Mouse (Mus musculus) WW6 (cell line): Measurements from ENCODE around the gene Tbk1.
A peak's percentile ranks its signal among the peaks of the same experiment; 100 is the strongest.

Experiments used
- DNase-seq: peaks from one replicate; pipeline ENCODE4 v3.0.0-alpha.2; 2013; ENCODE audit warnings: low read depth, low spot score

Gene Tbk1

DNA sequence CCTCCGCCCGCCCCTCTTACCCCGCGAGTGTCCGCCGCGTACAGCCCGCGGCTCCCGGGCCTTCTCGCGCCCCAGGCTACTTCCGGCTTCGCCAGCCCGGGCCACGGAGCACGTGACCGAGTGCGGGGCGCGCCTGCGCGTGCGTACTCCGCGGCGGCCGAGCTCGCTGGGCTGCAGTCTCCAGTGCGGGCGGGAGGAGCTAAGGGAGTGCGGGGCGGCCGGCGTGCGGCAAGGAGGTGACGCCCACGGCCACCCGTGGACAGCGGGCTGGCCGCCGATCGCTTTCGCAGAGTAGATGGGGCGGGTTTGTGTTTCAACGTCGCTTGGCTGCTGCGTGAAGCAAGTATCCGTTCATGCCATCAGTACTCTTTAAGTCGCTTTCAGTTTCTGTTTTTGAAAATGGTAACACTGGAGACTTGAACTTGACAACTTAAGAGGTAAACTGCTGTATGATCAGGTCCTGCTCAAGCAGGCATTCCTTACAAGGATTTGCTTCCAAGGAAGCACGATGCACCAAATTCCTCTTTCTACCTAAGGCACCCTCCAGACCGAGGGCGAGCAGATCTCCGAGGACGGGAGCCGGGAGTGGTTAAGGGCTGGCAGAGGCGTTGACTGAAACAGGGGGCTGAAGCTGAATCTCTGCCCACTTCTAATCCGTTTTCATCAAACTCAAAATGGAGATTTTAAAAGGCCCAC is at the start of gene Tbk1:
Tbk1 (minus strand) TSS at position 113 of the 696 bp plus-strand sequence.
- DNase-seq: peak; percentile 71

DNA sequence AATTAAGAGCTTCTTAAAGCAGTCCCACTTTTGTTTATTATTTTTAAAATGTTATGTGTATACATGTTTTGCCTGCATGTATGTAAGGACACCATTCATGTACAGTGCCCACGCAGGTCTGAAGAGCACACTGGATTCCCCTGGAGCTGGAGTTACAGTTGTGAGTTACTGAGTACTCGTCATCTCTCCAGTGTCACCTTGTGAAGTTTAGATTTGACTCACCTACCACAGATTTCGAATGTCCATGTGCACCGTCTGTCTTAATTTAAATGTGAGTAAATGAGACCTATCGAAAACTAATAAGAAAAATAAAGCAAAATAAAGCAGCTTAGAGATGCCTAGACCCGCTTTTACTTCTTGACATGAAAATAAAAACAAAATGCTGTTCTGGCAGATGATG is 49.7 kb upstream of the Tbk1 start:
- no peak for DNase-seq

DNA sequence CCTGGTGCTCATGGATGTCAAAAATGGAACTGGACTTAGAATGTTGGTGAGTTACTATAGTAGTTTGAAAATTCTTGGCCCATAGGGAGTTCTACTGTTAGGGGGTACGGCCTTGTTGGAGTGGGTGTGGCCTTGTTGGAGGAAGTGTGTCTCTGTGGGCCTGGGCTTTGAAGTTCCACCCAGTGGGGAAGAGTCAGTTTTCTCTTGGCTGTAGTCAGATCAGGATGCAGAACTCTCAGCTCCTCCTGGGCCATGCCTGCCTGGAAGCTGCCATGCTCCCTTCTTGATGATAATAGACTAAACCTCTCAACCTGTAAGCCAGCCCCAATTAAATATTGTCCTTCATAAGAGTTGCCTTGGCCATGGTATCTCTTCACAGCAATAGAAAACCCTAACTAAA is 47.6 kb upstream of the Tbk1 start:
- no peak for DNase-seq

DNA sequence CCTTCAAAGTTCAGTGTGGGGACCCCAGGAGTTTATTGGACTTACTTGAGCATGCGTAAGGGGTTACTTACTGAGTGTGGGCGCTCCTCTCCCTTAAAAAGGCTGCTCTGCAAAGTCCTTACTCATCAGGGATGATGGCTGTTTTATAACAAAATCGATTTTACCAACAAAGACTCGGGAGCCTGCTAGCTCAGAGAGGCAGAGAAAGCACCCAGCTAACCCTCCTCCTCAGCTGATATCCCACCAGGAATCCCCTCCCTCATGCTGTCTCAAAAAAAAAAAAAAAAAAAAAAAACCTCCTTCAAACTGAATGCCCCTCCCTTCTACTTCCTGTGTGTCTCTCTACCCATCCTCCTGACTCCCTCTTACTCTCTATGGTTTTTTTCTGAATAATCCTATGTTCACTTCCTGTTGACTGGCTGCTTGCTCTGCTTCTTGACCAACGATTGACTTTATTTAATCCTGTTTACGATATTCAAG is 42.0 kb upstream of the Tbk1 start:
- no peak for DNase-seq

DNA sequence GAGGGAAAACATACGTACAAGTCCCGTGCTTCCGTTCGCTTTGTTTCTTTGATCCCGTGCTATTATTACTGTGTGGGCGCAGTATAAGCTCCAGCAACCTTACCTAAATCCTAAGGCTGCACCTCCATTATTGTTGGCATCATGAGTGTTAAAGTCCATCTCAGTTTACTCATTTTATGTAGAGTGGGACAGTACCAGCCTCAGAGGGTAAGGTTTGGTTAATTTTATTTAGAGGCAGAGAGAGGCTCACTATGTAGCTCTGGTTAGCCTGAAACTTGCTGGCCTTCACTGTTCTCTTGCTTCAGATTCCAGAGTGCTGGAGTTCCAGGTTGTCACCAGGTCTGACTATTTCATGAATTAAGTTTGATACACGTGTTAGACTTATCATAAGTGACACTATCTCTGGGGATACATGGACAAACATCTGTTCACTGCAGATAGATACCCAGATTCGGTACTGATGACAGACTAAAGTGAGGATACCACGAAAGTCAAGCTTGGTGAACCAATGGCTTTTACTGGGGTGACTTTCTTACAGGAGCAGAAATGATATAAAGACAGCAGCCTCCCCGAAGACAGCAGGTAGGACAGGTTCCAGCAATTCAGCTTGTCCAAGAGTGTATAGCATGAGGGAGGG is 40.7 kb upstream of the Tbk1 start:
- no peak for DNase-seq

DNA sequence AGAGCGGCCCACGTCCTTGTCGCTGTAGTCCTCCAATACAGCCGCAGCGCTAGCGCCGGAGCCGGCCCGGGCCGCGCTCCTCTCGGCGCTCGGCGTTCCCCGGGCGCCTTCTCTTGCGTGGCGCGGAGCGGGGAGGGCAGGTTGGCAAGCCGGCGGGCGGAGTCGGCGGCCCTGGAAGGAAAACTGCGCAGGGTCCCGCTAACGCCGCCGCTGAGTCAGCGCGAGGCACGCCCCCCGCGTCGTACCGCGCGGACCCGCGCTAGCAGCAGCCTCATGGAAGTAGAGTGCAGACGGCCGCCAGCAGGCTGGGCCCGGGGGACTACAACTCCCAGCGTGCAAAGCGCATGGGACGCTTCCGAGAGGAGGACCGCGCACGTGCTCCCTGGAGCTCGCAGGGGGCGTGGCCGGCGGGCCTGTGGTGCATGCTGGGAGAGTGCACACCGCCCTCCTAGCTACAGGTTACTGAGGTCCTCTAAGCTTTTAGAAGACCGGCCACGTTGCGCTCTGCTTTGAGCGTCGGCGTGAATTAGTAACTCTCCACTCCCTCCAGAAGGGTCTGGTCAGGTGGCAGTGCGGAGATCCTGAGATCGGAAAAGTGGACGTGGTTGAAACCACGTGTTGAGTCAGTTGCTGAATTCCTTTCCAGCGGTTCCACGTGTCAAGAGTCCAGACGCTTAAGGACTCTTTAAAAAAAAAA is 39.7 kb upstream of the Tbk1 start, which contains the start of gene Xpot:
Xpot (minus strand) TSS at position 147 of the 697 bp plus-strand sequence.
- peak; percentile 95 for DNase-seq

DNA sequence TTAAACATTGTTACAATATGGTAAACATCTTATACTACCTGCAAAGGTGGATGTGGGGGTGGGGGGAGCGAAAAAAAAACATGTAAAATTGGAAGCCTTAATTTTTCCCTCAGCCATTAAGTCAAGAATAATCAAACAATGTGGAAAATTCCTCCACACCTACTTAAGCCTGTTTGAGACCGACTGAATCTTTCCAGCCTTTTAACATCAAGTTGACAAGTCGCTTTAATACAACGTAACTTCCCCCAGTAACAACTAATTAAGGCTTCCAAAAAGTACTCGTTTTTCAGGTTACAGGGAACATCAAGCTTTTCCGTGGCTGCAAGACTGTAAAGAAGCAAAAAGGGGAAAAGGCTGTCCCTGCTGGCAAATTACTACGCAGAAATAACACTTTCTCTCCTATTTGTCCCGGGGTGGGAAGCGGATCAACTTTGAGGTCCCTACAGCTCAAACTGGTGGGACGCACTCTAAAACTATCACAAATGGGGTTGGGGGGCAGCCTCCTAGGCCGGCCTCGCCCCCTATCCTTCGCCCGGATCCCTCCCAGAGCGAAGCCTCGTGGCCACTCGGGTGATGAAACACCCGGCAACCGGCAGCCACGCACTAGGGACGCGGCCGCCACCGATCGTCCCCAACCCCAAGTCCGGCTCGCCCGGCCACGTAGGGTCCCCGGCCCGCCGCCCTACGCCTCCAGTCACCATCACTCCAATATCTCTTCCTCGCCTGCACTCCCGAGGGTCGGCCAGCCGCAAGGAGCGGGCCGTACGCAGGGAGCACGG is 39.0 kb upstream of the Tbk1 start:
- no peak for DNase-seq

DNA sequence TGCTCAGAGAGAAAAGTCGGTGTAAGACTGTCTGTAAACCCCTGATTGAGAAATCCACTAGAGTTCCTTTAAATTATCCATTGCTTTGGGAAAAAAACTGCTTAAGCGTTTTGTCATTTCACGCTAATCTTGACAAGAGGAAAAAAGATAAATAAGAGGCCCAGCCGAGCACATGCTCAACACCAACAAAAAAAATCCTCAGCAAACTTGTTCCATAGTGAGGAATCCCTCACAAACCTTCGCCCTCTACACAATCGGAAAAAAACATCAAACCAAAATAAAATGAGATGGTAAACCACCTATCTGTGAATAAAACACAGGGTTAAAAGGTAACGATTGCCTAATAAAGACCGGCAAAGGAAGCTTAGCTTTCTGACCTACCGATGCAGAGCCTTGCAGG is 38.4 kb upstream of the Tbk1 start:
- no peak for DNase-seq

DNA sequence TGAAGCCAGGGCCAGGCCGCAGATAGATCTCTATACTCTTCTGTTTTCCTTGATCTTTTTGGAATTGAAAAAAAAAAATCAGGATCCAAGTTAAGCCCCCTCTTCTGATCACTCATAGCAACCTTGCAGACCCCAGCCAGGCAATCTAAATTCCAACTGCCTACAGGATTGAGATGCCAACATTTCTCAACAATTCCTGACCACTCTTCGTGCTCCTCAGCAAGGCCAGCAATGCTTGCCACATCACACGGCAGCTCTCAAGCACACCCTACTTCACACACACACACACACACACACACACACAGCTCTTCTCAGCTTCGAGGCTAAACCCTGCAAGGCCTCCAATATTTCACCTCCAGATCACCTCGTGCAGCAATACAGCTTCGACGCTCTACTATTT is 37.1 kb upstream of the Tbk1 start:
- no peak for DNase-seq

DNA sequence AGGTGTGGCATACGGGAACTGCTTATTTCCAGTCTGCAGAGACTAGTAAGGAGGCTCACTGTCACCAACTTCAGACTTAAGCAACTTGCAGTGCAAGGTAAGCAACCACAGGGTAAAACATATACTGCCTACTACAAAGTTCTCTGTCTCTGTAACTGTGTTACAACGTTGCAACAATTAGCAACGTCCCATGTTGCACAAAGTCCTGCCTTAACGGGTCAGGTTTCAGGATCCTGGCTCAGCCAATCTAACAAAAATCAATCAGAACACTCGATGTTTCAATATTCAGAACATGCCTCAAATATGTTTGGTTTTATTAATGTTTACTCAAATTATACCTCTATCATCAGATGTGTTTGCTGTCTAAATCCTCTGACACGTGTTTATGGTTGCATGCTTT is 35.8 kb upstream of the Tbk1 start:
- DNase-seq: no peak

DNA sequence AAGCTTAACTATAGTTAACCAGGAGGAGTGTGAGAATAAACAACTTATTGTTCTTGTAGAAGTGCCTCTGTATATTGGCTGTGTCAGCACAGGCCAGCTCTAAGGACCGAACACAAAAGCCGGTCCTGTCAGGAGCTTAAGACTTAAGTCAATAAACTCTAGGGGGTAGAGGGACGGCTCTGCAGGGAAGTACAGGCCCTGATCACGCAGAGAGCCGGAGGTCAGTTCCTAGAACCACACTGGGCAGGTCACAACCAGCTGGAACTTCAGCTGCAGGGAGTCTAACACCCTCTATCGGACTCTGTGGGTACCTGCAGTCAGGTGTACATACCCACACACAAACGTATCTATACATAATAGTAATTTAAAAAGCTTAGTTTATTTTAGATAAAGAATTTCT is 29.3 kb upstream of the Tbk1 start:
- DNase-seq: no peak

DNA sequence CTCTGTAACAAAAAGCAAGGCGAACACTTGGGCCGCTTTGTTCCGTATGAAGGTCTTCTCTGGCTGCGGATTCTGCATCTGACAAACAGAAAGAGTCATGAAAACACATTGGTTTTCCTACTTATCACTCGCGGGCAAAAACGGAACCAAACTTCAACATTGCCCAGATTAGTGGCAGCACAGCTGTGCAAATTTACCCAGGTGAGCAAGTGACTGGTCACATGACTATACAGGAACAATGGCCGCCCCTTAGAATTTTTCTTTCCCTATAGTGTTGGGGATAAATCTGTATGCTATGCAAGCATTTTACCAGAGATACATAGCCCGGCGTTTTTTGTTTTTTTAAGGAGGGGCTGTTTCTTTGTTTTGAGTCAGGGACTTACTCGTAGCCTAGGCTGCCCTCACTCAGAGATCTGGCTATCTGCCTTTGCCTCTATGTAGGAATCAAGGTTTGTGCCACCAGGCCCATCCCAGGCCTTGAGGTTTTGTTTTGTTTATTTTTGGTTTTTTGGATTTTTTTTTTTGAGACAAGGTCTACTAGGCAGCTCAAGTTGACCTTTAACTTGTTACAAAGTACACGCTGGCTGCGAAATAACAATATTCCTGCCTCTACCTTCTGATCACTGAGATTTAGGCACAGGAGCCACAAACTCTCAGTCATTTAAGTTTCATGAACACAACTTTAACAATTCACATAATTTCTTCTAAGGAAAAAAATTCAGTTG is 28.7 kb upstream of the Tbk1 start:
- DNase-seq: no peak

DNA sequence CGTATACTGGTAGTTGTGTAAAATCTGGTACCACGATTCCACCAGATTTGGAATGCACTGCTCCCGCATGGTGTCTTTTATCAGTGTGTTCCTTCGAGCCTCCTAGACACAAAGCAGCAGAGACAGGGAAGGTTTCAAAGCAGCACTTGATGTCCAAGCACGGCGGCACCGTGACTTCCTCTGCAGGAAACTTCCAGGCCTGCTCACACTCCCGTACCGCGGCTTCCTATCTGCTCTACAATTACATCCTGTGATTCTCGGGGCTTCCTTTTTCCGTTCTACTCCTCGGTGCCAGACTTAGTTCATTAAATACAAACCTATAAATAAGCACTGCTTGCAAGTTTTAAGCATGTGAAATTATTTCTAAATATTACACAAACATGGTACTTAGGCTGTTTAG is 27.0 kb upstream of the Tbk1 start:
- DNase-seq: no peak

DNA sequence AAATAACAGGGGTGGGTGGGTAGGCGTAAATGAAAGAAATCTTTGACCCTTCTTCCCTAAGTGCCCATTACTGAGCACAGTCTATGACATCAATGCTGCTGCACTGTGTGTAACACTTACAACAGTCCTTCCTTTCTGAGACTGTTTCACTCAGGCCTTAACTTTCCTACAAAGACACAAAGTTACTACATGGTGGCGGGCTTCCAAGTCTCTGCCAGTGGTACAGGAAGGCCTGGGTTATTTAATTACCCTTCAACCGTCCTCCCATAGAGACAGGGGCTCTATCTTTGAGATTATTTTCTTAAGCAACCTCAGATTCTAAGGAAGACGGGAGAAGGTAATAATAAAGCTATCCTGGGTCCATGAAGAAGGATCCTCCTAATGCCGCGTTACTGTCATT is 25.9 kb upstream of the Tbk1 start:
- no peak for DNase-seq

DNA sequence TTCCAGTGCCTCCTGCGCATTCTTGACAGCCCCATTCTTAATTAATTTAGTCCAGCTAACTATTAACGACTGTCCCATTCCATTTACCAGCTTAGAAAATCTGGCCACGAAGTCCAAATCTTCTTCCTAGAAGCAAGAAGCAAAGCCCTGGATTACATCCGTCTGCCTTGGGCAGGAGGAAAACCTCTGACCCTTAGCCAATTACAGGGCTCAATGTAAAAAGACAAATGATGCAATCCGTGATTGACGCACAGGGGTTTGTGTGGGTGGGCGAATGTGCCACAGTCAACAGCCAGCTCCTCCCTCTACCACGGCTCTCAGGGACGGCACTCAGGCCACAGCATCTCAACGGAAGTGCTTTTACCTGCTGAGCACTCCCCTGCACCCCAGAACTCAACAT is 25.0 kb upstream of the Tbk1 start:
- no peak for DNase-seq

DNA sequence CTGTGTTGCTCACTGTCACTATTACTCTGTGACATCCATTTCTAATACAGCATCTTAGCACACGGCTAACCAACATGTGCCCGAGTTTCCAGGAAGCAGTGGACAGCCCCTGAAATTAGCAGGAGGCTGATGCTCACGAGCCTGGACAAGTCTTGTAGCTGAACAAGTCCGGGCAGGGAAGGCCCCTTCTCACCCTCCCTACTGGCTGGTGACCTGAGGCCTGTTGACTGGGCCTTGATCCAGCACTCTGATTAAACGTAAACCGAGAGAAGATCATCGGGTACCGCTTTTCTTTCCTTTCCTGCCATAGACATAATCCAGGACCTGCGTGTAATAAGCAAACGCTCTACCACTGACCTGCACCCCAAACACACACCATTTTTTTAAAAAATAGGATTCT is 21.6 kb upstream of the Tbk1 start:
- DNase-seq: no peak

DNA sequence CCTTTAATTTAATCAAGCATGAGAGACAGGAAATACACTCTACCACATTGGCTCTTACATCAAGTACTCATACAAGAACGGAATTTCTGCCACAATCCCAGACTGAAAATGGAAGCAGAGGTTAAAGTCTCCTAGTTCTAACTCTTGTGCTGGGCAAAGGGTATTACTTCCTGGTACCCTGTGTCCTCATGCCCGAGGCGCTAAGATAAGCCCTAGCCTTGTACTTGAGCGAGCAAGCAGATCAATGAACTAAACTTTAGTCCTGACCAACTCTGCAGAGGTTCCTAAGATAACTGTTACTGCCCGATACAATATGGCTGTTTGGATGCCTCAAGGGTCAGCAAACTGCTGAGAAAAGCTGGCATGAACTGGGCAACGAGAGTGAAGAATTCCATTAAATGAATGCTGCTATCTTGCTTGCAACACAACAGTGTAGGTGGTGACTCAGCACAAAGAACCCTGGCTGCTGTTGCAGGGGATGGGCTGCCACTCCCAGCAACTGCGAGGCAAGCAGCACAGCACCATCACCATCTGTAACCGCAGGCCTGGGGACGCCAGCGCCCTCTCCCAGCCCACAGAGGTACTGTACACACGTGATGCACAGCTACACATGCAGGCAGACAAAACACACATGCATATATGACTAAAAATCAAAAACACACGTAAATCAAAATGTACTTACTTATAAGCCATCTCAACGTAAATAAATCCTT is 18.2 kb upstream of the Tbk1 start:
- DNase-seq: no peak

DNA sequence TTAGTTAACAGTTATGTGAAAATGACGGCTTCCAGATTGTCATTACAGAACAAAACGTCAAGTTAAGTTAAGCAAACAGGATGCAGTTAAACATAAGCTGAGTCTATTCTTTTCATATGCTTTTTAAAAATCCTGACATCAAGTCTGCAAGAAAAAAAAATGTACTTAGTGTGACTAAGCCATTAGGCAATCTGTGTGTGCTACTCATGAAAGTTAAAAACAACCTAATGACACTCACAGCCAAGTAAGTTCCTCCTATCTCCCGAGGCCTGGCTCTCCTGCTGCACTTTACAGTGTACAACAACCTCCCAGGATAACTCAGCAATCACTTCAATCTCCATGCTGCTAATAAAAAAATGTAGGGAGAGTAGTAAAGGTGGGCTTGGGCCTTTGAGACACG is 17.0 kb upstream of the Tbk1 start:
- no peak for DNase-seq

DNA sequence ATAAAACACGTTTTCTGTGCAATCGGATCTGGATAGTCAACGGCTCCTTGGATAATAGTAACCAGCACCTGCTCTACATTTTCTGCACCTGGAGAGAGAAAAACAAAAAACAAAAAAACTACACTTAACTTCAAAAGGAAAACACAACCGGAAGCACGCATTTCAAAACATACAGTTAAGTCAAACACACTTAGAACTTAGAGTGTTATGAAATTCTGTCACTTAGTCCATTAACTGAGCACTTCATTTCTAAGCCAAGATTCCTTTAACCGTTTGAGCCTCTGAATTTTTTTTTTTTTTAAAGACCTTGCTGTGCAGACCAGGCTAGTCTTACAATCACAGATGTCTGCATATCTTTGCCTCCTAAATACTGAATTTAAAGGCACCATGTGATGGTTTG is 14.7 kb upstream of the Tbk1 start:
- DNase-seq: no peak

DNA sequence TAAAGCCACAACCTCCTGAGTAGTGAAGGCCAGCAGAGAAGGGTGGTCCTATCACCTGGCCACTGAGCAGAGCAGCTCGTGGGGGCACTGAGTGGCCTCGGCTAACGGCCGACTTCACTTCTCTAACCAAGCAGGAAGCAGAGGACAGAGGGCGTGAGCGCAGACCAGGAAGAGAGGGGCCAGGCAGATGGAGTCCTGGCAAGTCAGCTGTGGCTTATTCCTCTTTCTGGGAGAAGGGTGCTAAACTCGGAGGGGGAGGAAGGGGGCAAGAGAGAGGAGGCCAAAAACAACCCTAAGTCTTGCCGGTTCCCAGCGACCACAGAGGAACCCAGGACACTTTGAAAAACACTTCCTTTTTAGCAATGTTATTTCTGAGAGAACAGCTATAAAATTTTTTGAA is 10.0 kb upstream of the Tbk1 start:
- DNase-seq: no peak

DNA sequence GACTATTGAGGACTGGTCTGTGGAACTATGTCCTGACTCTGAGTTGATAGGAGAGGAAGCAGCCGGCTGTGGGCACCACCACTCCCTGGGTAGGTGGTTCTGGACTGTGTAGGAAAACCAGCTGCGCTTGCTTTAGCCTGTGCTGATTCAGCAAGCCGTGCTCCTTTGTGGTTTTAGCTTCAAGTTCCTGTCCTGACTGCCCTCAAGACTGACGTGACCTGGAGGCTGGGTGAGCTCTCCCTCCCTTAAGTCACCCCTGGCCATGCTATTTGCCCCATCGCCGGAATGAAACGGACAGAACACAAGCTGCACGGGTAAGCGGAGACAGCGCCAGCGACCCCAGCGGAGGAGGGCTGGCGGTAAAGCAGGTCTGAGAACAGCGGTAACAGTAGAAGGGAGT is 4.5 kb upstream of the Tbk1 start:
- no peak for DNase-seq
